Mouse (Mus musculus): ENCODE data around the gene Fcgbp. TPM values are rescaled to one million over a fixed set of nuclear protein-coding genes. Genes with fewer than 3 reads are reported as not detected.

The Fcgbp gene
- total RNA-seq, 1 experiment: 0.85 TPM

GRCm38 (mm10) chr7:28114648-28115047 is 43.6 kb downstream of the Fcgbp start:
- H3K4me3 ChIP-seq (ENCODE audit: insufficient read depth in 1 of 2, low read depth in 1 of 2, low read length in 2 of 2, poor library complexity in 1 of 2, severe bottlenecking in 1 of 2): no peak overlapping the region
- DNase-seq (ENCODE audit: low read depth, low spot score): no peak
- H3K27ac ChIP-seq (ENCODE audit: insufficient read depth, low read depth, low read length, poor library complexity, severe bottlenecking): no peak overlapping the region
- TF ChIP-seq CHD2 (IDR thresholded peaks at IDR 0.05; ENCODE audit: low read depth, low read length) (no peak), MAFK (IDR thresholded peaks at IDR 0.05; ENCODE audit: insufficient read depth, low read depth, low read length) (peak; percentile 74)
- H3K9me3 ChIP-seq (ENCODE audit: control insufficient read depth, insufficient read depth, low read depth, low read length): no peaks in the 10 kb centered on the region
- H3K4me1 ChIP-seq (ENCODE audit: control insufficient read depth in 2 of 2, insufficient read depth in 2 of 2, low read length in 2 of 2, poor library complexity in 1 of 2): no peaks in the 10 kb centered on the region
- H3K36me3 ChIP-seq (ENCODE audit: control insufficient read depth, insufficient read depth, low read length, poor library complexity, severe bottlenecking): no peaks in the 10 kb centered on the region
- in situ Hi-C loops (cut with MboI; ENCODE audit: low sequenced_read_pairs in 2 of 2, unreplicated experiment in 2 of 2): no loop called here
- no peak overlapping the region for H3K9ac ChIP-seq (ENCODE audit: insufficient read depth, low read depth, low read length, poor library complexity, severe bottlenecking)

GRCm38 (mm10) chr7:28129166-28129565 is 58.1 kb downstream of the Fcgbp start, which contains the start of gene 9530053A07Rik:
Gene 9530053A07Rik (plus strand): TSS chr7:28129466.
- TF ChIP-seq ZC3H11A (IDR thresholded peaks at IDR 0.05; ENCODE audit: borderline replicate concordance, low read depth, low read length) (no peak), HCFC1 (IDR thresholded peaks at IDR 0.05; ENCODE audit: borderline replicate concordance, insufficient read depth, low read length) (no peak), ZNF384 (IDR thresholded peaks at IDR 0.05; ENCODE audit: low read depth, low read length) (no peak), CHD2 (IDR thresholded peaks at IDR 0.05; ENCODE audit: low read depth, low read length) (no peak), MAFK (IDR thresholded peaks at IDR 0.05; ENCODE audit: insufficient read depth, low read depth, low read length) (no peak)
- no peaks in the 10 kb centered on the region for H3K9me3 ChIP-seq (ENCODE audit: control insufficient read depth, insufficient read depth, low read depth, low read length)
- H3K27ac ChIP-seq (ENCODE audit: insufficient read depth, low read depth, low read length, poor library complexity, severe bottlenecking): no peak within 1 kb of the TSS
- no peaks in the 10 kb centered on the region for H3K36me3 ChIP-seq (ENCODE audit: control insufficient read depth, insufficient read depth, low read length, poor library complexity, severe bottlenecking)
- in situ Hi-C loops (cut with MboI; ENCODE audit: low sequenced_read_pairs in 2 of 2, unreplicated experiment in 2 of 2): no loop called here
- no peak for DNase-seq (ENCODE audit: low read depth, low spot score)
- H3K4me1 ChIP-seq (ENCODE audit: control insufficient read depth in 2 of 2, insufficient read depth in 2 of 2, low read length in 2 of 2, poor library complexity in 1 of 2): no peaks in the 10 kb centered on the region
- no peak within 1 kb of the TSS for H3K4me3 ChIP-seq (ENCODE audit: insufficient read depth in 1 of 2, low read depth in 1 of 2, low read length in 2 of 2, poor library complexity in 1 of 2, severe bottlenecking in 1 of 2)
- no peak within 1 kb of the TSS for H3K9ac ChIP-seq (ENCODE audit: insufficient read depth, low read depth, low read length, poor library complexity, severe bottlenecking)

- DNase-seq (ENCODE audit: low read depth, low spot score): peak; percentile 64
- Histone ChIP-seq H3K9ac (ENCODE audit: insufficient read depth, low read depth, low read length, poor library complexity, severe bottlenecking) (no peak overlapping the region), H3K4me3 (ENCODE audit: insufficient read depth in 1 of 2, low read depth in 1 of 2, low read length in 2 of 2, poor library complexity in 1 of 2, severe bottlenecking in 1 of 2) (no peak overlapping the region), H3K4me1 (ENCODE audit: control insufficient read depth in 2 of 2, insufficient read depth in 2 of 2, low read length in 2 of 2, poor library complexity in 1 of 2) (no peaks in the 10 kb centered on the region), H3K27ac (ENCODE audit: insufficient read depth, low read depth, low read length, poor library complexity, severe bottlenecking) (no peak overlapping the region), H3K36me3 (ENCODE audit: control insufficient read depth, insufficient read depth, low read length, poor library complexity, severe bottlenecking) (no peaks in the 10 kb centered on the region), H3K9me3 (ENCODE audit: control insufficient read depth, insufficient read depth, low read depth, low read length) (no peaks in the 10 kb centered on the region)
- 0 out of 2 replicates have a peak, but pooled peaks have one; percentile 29 for TF ChIP-seq ZC3H11A (IDR thresholded peaks at IDR 0.05; ENCODE audit: borderline replicate concordance, low read depth, low read length)
- no peak for TF ChIP-seq CHD2 (IDR thresholded peaks at IDR 0.05; ENCODE audit: low read depth, low read length)
- in situ Hi-C loops (cut with MboI; ENCODE audit: low sequenced_read_pairs in 2 of 2, unreplicated experiment in 2 of 2): no loop called here
Measured at GRCm38 (mm10) chr7:28137613-28138012, 66.6 kb downstream of the Fcgbp start.

- TF ChIP-seq MAFK (IDR thresholded peaks at IDR 0.05; ENCODE audit: insufficient read depth, low read depth, low read length): peak; percentile 53; the same call in 1 of the 2 replicates
- no peak for TF ChIP-seq HCFC1 (IDR thresholded peaks at IDR 0.05; ENCODE audit: borderline replicate concordance, insufficient read depth, low read length)
- TF ChIP-seq ZNF384 (IDR thresholded peaks at IDR 0.05; ENCODE audit: low read depth, low read length): no peak
- TF ChIP-seq ZC3H11A (IDR thresholded peaks at IDR 0.05; ENCODE audit: borderline replicate concordance, low read depth, low read length): peak; percentile 13; the same call in 1 of the 2 replicates
- Histone ChIP-seq H3K9me3 (ENCODE audit: control insufficient read depth, insufficient read depth, low read depth, low read length) (no peaks in the 10 kb centered on the region), H3K4me3 (ENCODE audit: insufficient read depth in 1 of 2, low read depth in 1 of 2, low read length in 2 of 2, poor library complexity in 1 of 2, severe bottlenecking in 1 of 2) (no peak overlapping the region), H3K36me3 (ENCODE audit: control insufficient read depth, insufficient read depth, low read length, poor library complexity, severe bottlenecking) (no peaks in the 10 kb centered on the region; the same call in 1 of the 2 replicates), H3K9ac (ENCODE audit: insufficient read depth, low read depth, low read length, poor library complexity, severe bottlenecking) (no peak overlapping the region; the same call in 1 of the 2 replicates), H3K27ac (ENCODE audit: insufficient read depth, low read depth, low read length, poor library complexity, severe bottlenecking) (no peak overlapping the region), H3K4me1 (ENCODE audit: control insufficient read depth in 2 of 2, insufficient read depth in 2 of 2, low read length in 2 of 2, poor library complexity in 1 of 2) (peaks cover 0 to 20% of the 10 kb centered on the region in 2 experiments; a peak in 2 of 4 replicates)
- peak; percentile 83 for DNase-seq (ENCODE audit: low read depth, low spot score)
- in situ Hi-C loops (cut with MboI; ENCODE audit: low sequenced_read_pairs in 2 of 2, unreplicated experiment in 2 of 2): no loop called here
Measured at GRCm38 (mm10) chr7:28148263-28148662, 77.2 kb downstream of the Fcgbp start.

- in situ Hi-C loops (cut with MboI; ENCODE audit: low sequenced_read_pairs in 2 of 2, unreplicated experiment in 2 of 2): no loop called here
- H3K4me3 ChIP-seq (ENCODE audit: insufficient read depth in 1 of 2, low read depth in 1 of 2, low read length in 2 of 2, poor library complexity in 1 of 2, severe bottlenecking in 1 of 2): no peak overlapping the region
- TF ChIP-seq ZNF384 (IDR thresholded peaks at IDR 0.05; ENCODE audit: low read depth, low read length): no peak
- no peak for TF ChIP-seq ZC3H11A (IDR thresholded peaks at IDR 0.05; ENCODE audit: borderline replicate concordance, low read depth, low read length)
- no peak for TF ChIP-seq HCFC1 (IDR thresholded peaks at IDR 0.05; ENCODE audit: borderline replicate concordance, insufficient read depth, low read length)
- no peak for TF ChIP-seq CHD2 (IDR thresholded peaks at IDR 0.05; ENCODE audit: low read depth, low read length)
- TF ChIP-seq MAFK (IDR thresholded peaks at IDR 0.05; ENCODE audit: insufficient read depth, low read depth, low read length): no peak
Measured at GRCm38 (mm10) chr7:28149841-28150240, 78.8 kb downstream of the Fcgbp start.

More at GRCm38 (mm10) chr7:28149841-28150240, 78.8 kb downstream of the Fcgbp start:
- Histone ChIP-seq H3K36me3 (ENCODE audit: control insufficient read depth, insufficient read depth, low read length, poor library complexity, severe bottlenecking) (no peaks in the 10 kb centered on the region), H3K9me3 (ENCODE audit: control insufficient read depth, insufficient read depth, low read depth, low read length) (no peaks in the 10 kb centered on the region), H3K9ac (ENCODE audit: insufficient read depth, low read depth, low read length, poor library complexity, severe bottlenecking) (no peak overlapping the region), H3K27ac (ENCODE audit: insufficient read depth, low read depth, low read length, poor library complexity, severe bottlenecking) (no peak overlapping the region), H3K4me1 (ENCODE audit: control insufficient read depth in 2 of 2, insufficient read depth in 2 of 2, low read length in 2 of 2, poor library complexity in 1 of 2) (peaks cover 0 to 20% of the 10 kb centered on the region in 2 experiments; a peak in 2 of 4 replicates)
- DNase-seq (ENCODE audit: low read depth, low spot score): no peak

Measured in ES-E14 (cell line).